Mouse (Mus musculus): ENCODE data around the gene Ano9.

GRCm38 (mm10) chr7:141119487-141119886 is 1.9 kb upstream of the Ano9 start:
- TF ChIP-seq CTCF (IDR thresholded peaks at IDR 0.05; ENCODE audit: low read depth) (no peak), EP300 (optimal IDR thresholded peaks at IDR 0.05) (no peak)
